Mouse (Mus musculus): ENCODE results near the gene Gm11034. TPM values are rescaled to one million over a fixed set of nuclear protein-coding genes. Genes with fewer than 3 reads are reported as not detected.

Gm11034 gene
- total RNA-seq, 2 experiments from 2014 or later: not detected

DNA sequence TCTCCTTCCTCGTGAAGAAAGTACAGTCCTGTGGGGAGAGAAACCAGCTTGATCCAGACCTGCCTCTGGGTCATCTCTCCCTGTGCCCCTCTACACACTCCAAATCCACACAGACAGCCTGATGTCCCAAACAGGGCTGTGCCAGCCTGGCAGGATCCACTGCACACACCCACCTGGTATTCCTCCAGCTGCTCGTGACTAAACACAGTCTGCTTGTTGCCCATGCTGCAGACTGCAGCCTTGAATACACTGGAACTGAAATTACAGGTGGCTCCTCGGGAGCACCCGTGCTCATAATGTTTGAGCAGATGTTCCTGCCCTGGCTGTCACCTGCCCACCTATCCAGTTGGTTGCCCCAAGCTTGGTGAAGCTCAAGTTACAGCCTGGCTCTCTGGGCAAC lies 685 bp downstream of the Gm11034 start, which contains the start of gene Cib3:
Cib3 (minus strand) TSS at position 87 of the 400 bp plus-strand sequence.
- no peak for DNase-seq (ENCODE audit: extremely low spot score in 1 of 2, low spot score in 1 of 2)

DNA sequence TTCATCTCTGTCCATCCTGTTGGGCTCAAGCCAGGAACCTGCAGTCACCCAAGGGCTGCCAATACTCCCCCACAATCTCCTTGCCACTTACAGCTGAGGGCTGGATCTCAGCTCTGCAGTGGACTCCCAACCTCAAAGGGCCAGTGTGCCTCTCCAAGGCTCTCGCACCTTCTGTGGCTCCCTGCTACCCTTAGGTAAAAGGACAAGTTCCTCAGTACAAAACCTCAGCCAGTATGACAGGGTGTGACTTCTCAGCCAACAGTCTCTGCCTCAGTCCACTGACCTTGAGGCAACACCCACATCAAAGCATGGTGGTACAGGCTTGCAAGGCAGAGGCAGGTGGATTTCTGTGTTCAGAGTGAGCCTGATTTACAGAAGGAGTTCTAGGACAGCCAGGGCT lies 1.6 kb downstream of the Gm11034 start:
- no peak for DNase-seq (ENCODE audit: extremely low spot score in 1 of 2, low spot score in 1 of 2)

DNA sequence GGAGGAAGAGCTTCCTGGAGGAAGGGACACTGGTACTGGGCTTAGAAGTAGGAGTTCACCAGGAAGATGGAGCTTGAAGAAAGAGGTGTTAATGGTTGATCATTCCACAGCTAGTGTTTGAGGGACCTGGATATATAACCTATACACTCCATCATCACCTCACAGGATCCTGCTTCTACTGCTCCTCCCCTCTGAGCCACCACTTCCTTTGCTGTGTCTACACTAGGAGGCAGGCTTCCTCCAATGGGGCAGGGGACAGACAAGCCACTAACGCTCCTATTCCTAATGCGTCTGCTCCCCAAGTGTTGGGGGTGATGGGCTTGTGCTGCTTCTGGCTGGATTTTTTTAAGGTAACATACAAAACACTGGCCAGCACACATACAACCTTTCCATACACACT lies 2.7 kb downstream of the Gm11034 start:
- DNase-seq (ENCODE audit: extremely low spot score in 1 of 2, low spot score in 1 of 2): no peak

DNA sequence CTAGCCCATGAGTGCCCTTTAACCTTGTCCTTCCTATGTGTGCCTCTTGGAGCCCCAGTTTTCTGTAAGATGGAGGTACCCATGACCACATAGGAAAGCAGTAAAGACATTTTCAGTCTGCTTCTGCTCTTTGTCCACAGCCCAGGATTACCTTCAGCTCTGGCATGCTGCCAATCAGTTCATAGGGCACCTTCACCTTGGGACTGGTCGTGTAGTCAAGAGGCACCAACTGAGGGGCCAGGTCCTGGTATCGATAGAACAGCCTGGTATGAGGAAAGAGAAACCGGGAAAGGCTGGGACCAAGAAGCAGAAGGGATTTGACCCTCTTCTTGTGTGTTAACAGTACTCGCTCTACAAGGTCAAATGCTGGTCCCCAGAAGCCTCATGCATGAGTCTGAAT lies 3.2 kb downstream of the Gm11034 start:
- DNase-seq (ENCODE audit: extremely low spot score in 1 of 2, low spot score in 1 of 2): no peak

DNA sequence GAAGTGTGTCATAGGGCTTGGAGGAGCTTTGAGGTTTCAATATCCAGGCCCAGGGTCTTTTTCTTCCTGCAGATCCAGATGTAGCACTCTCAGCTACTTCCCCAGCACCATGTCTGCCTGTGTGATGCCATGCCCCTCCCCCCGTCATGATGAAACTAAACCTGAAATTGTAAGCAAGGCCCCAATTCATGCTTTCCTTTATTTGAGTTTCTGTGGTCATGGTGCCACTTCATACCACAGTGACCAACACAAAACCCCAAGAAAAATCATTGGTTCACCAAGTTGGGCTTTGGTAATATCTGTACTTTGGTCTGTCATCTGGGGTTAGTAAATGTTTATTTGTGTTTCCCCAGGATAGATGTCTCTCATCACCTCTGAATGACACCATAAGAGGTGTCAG lies 4.9 kb downstream of the Gm11034 start:
- DNase-seq (ENCODE audit: extremely low spot score in 1 of 2, low spot score in 1 of 2): no peak

DNA sequence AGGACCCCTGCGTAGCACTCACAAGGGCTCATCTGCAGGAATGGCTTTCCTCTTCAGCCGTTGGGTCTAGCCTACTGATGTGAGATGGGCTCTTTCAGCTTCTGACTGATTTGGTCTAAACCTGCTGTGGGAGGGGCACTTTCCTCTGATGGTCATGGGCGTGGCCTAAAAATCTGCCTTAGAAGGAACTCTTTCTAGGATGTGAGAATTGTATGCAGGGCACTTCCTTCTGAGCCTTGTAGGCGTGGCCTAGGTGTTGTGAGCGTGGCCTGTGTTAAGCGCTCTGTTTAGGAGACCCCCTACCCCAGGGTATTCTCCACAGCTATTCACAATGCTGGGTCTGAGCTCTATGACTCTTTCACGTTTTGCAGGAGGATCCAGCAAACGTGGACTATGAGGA lies 15.4 kb downstream of the Gm11034 start:
- no peak for DNase-seq (ENCODE audit: extremely low spot score in 1 of 2, low spot score in 1 of 2)

DNA sequence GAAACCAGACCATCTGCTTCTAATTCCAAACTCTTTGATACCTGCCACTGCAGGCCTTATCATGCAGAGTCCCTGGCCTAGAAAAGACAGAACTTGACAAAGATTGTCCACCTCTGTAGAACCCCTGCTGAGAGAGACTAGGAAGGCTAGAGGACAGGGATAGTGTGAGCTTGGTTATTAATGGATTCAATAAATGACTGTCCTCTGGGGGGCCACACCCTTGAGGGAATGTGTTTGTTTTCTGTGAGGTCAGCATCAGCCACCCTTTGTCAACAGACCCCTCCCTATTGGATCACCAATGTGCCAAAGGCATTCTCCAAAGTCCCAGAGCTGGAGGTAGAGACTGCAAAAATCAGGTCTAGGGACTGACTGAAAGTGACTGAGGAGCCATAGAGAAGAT lies 21.4 kb downstream of the Gm11034 start:
- no peak for DNase-seq (ENCODE audit: extremely low spot score in 1 of 2, low spot score in 1 of 2)

DNA sequence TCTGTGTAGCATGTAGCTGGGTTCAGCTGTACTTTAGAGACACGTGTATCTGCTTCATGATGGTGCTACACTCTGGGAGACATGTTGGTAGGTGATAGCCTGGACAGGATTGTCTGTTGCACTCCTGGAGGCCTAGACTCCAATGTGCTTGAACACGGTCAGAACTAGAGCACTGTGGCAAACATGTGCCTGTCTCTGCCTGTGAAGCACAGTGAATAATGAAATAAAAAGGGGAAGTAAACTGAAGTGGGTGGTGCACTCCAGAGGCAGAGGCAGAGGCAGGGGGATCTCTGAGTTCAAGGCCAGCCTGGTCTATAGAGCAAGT lies 23.3 kb downstream of the Gm11034 start:
- no peak for DNase-seq (ENCODE audit: extremely low spot score in 1 of 2, low spot score in 1 of 2)

DNA sequence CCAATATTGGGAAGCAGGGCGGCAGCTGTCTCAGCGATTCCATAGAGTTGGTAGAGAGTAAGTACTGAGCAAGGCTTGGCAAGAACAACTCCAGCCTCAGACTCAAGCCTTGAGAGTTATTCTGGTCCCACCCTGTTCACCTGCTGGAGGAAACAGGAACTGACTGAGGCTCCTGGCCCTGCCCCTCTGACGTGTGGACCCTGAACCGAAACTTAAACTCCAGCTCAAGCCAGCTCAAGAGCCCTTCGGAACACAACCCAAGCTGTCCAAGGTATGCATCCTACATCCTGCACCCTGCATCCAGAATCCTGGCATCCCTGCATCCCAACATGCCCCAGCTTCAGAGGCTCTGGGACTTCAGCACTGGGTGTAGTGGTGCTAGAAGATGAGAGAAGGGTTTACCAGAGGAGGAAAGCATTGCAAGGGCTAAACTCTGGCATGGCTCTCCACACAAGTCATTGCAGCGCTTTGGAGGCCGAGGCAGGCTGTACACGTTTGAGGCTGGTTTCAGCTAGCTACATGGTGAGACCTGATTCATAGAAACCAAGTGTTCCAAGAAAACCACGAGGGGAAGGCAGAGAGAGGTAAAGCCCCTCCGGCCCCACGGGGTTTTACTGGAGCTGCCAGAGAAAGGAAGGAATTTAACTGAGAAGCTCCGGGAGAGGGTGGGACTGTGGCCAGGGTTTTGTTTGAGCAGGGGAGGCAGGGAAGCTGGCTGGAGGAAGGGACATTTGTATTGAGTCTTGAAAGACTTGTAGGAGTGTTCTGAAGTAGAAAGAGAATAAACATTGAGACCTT lies 23.8 kb downstream of the Gm11034 start, which contains the start of gene Hsh2d:
Hsh2d (plus strand) TSS at position 222 of the 798 bp plus-strand sequence.
- DNase-seq (ENCODE audit: extremely low spot score in 1 of 2, low spot score in 1 of 2): no peak

DNA sequence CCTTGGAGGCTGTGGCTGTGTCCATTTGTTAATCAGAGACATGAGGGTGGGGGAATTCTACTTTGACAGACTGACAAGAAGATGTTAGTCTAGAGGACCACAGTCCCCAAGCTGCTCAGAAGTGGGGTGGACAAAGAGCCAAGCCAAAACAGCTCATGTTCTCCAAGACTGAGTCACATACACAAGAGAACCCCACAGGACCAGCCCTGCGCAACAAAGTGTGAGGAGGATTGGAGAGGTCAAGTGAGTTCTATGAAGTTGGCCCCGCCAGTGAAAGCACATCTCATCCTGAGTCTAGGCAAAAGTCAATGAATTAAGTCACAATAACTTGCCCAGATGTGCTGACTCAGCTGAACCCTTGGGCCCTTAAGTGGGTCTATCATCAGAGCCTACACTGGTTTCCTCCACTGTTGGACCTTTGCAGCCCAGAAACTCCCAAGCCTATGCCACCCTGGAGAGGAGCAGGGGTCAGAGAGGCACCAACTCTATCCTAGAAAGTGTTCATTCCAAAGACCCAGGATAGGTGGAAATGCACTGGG lies 25.6 kb downstream of the Gm11034 start:
- no peak for DNase-seq (ENCODE audit: extremely low spot score in 1 of 2, low spot score in 1 of 2)

DNA sequence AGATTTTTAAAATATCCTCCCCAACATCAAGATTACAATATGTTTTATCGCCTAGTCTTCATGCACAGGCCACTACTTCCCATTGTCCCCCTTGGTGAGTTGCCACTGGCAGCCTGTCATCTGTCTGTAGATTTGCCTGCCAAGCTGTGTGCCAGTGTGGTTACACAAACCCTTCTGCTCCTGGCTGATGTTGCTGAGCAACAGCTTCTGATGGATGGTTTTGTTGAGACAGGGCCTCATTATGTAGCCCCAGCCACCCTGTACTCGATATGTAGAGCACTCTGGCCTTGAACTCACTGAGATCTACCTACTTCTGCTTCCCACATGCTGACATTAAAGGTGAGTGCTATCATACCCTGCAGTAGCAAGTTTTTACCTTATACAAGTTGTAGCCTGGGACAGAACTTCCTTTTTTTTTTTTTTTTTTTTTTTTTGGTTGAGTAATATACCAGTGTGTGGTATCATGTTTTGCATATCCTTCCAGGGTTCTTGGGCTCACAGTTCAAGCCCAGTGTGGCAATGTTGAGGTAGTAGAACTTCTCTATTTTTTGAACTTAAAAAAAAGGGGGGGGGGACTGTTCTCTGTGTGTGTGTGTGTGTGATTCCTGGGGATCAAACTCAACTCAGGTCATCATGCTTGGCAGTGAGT lies 29.8 kb downstream of the Gm11034 start:
- DNase-seq (ENCODE audit: extremely low spot score in 1 of 2, low spot score in 1 of 2): no peak

DNA sequence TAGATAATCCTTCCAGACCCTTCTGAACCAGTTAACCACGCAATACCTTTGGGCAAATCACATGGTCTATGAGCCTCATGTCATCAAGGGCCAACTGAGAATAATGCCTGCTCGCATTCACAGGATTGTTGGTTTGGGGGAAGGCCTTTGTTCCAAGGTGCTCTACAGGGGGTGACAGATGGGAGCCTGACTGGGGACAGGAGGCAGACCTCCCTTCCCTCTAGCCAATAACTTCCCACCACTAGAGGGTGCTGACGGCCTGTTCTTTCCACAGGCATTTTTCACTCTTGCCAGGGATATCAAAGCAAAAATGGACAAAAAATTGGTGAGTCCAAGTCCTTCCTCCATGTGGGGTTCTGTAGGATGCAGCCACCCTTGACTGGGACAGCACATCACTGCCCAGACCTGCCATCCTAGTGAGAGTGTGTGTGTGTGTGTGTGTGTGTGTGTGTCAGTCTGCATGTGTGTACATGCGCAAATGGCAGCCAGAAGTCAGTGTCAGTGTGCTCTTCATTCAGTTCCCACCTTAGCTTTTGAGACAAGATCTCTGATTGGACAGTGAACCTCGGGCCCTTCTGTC lies 36.0 kb downstream of the Gm11034 start:
- peak; percentile 58 to 84 for DNase-seq (ENCODE audit: extremely low spot score in 1 of 2, low spot score in 1 of 2)

DNA sequence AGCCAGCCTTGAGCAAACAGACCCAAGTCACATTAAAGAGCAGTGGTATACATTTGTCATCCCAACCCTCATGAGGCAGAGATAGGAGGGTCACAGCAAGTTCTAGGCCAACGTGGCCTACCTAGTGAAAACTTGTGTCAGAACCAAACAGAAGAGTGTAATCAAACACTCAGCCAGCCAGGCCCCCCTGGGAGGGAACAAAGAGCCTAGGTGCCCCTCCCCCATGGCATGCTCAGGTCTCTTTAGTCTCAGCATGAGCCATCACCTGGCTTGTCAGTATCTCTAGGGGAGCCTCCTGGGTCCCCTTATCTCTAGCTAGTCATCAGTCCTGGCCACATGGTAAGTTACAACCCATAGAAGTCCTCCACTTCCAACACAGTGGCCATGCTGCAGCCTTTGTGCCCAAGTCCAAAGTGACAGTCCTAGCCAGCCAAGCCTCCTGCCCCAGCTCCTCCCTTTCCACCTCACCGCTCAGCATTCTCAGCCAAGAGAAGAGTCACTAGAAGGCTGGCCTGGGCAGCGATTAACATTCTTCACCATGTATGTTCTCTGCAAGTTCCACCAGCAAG lies 43.7 kb downstream of the Gm11034 start:
- no peak for DNase-seq (ENCODE audit: extremely low spot score in 1 of 2, low spot score in 1 of 2)

DNA sequence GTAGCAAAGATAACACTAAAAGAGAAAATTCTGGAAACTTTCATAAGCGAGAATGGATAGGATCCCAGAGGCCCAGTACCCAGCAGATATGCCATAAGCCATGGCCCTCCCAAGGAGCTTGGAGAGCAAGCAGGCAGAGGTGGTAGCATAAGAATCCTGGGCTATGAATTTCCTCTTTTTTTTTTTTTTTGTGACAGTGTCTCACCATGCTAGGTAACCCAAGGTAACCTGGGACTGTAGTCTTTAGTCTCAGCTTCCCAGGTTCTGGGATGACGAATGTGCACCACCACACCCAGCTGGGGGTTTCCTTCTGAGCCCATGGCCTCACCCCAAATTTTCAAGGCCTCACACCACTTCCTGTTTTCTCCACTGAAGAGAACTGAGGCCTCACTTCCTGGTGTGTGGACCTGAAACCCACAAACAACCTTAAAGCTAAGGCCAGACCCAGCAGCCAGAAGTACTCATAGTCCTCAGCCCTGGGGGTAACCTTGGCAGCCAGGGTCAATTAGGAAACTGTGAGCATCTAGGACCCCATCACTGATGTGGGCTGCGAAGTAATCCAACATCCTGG lies 44.3 kb downstream of the Gm11034 start:
- DNase-seq (ENCODE audit: extremely low spot score in 1 of 2, low spot score in 1 of 2): no peak

Other genes with a start within 250 kb of the Gm11034 start
- gene Cyp4f18, start 204.0 kb downstream of the Gm11034 start, total RNA-seq (2021): not detected
- gene Olfr372, start 172.4 kb downstream of the Gm11034 start, total RNA-seq (2021): not detected
- not detected for gene Olfr373, start 130.5 kb downstream of the Gm11034 start, total RNA-seq (2021)
- gene Olfr374, start 106.6 kb downstream of the Gm11034 start, total RNA-seq (2021): not detected
- 10 to 100 TPM; 26.2 to 27.5 TPM for gene Tpm4, start 78.7 kb downstream of the Gm11034 start, total RNA-seq (2021)
- 10 to 100 TPM; 40.0 to 41.2 TPM for gene Rab8a, start 52.4 kb downstream of the Gm11034 start, total RNA-seq (2021)
- gene Hsh2d, start 24.0 kb downstream of the Gm11034 start, total RNA-seq (2021): not detected
- gene Cib3, start 799 bp downstream of the Gm11034 start, total RNA-seq (2021): not detected
- gene Fam32a, start 6.1 kb upstream of the Gm11034 start, total RNA-seq (2021): 10 to 100 TPM; 57.4 to 60.6 TPM
- 10 to 100 TPM; 85.8 to 96.2 TPM for gene Ap1m1, start 26.4 kb upstream of the Gm11034 start, total RNA-seq (2021)
- 1 to 10 TPM; 6.6 to 7.9 TPM for gene Gm10282, start 91.6 kb upstream of the Gm11034 start, total RNA-seq (2021)
- 10 to 100 TPM; 14.3 to 18.0 TPM for gene Klf2, start 105.4 kb upstream of the Gm11034 start, total RNA-seq (2021)
- gene Eps15l1, start 207.8 kb upstream of the Gm11034 start, total RNA-seq (2021): 10 to 100 TPM; 58.9 to 72.2 TPM
- gene Calr3, start 230.2 kb upstream of the Gm11034 start, total RNA-seq (2021): under 1 TPM; 0.69 to 0.85 TPM
- gene 1700030K09Rik, start 230.2 kb upstream of the Gm11034 start, total RNA-seq (2021): 10 to 100 TPM; 12.9 to 15.4 TPM